Mouse (Mus musculus): Measurements from ENCODE around the gene Lrp10. TPM values are rescaled to one million over a fixed set of nuclear protein-coding genes. Genes with fewer than 3 reads are reported as not detected.
A peak's percentile ranks its signal among the peaks of the same experiment; 100 is the strongest.

Gene Lrp10
- polyA plus RNA-seq, 1 experiment from 2014 or later = 76.5 TPM

DNA sequence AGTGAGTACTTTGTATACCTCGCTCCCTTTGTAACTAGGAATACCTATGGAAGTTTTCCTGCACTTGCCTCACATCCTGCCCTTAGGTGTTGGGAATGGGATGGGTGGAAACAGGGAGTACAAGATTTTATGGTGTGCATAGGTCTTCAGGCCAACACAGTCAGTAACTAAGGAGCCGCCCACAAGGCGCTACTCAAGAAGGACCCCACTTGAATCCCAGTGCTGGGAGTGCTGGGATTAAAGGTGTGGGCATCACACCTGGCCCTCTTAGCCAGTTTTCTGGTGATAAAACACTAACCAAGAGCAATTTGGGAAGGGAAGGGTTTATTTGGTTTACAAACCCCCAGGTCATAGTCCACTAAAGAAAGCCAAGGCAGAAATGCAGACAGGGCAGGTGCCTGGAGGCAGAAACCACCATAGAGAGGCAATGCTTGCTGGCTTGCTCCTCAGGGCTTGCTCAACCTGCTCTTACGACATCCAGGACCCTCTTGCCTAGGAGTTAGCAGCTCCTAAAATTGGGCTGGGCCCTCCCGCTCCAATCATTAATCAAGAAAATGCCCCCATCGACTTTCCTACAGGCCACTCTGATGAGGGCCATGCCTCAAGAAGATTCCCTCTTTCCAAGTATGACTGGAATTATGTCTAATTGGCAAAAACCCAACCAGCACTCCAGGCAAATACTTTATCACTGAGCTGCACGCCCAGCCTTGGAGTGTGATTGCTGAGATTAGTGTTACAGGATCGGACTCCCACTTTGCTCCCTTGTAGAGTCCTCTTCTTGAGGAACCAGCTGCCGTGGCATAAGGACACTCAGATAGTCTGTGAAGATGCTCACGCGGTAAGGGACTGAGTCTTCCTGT, 9.0 kb upstream of the Lrp10 start:
- no peak for TF ChIP-seq CTCF (IDR thresholded peaks at IDR 0.05; ENCODE audit: low read depth)
- 68% methylated on average over 11 of the region's 11 CpGs for WGBS
- no peak for ATAC-seq (replicated peaks; ENCODE audit: low FRiP score, low read depth)
- Histone ChIP-seq H3K9me3 (replicated peaks; ENCODE audit: low read length) (no peaks in the 10 kb centered on the region), H3K27me3 (ENCODE audit: insufficient read depth, low read length) (no peaks in the 10 kb centered on the region), H3K9ac (ENCODE audit: low read depth, low read length) (no peak overlapping the region), H3K36me3 (ENCODE audit: insufficient read depth, low read length) (no peaks in the 10 kb centered on the region), H3K27ac (no peak overlapping the region), H3K4me3 (replicated peaks; ENCODE audit: low read depth, low read length) (no peak overlapping the region), H3K4me1 (replicated peaks; ENCODE audit: insufficient read depth, low read length) (no peaks in the 10 kb centered on the region), H3K4me2 (ENCODE audit: low read length) (no peak overlapping the region)
- DNase-seq (ENCODE audit: low spot score) = peak; percentile 54

DNA sequence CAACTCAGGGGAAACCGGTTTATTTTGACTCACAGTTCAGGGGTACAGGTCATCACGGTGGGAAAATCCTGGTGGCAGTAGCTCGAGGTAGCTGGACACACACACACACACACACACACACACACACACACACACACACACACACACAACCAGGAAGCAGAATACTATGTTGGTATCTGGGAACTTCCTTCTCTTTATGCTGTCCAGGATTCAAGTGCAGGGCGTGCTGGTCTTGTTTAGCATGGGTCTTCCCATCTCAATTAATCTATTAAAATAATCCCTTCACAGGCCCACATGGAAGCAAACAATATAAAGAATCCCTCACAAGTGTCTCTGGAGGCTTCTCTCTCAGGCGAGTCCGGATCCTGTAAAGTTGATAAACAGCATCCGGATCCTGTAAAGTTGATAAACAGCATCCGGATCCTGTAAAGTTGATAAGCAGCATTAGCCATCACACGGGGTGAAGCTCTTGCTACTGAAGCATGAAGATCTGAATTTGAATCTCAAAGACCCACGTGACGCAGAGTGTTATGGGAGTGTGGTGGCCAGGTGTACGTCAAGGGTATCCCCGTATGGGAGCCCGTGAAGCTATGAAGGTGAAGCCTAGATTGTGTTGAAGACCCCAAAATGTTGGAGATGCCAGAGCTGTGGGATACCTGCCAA, 5.9 kb upstream of the Lrp10 start:
- no peak overlapping the region for H3K4me2 ChIP-seq (ENCODE audit: low read length)
- H3K9me3 ChIP-seq (replicated peaks; ENCODE audit: low read length) = no peaks in the 10 kb centered on the region
- ATAC-seq (replicated peaks; ENCODE audit: low FRiP score, low read depth) = no peak
- no peak for TF ChIP-seq CTCF (IDR thresholded peaks at IDR 0.05; ENCODE audit: low read depth)
- no peak overlapping the region for H3K27ac ChIP-seq
- no peak for DNase-seq (ENCODE audit: low spot score)
- no peak overlapping the region for H3K4me3 ChIP-seq (replicated peaks; ENCODE audit: low read depth, low read length)
- no peaks in the 10 kb centered on the region for H3K27me3 ChIP-seq (ENCODE audit: insufficient read depth, low read length)
- 72% methylated on average over 14 of the region's 14 CpGs for WGBS
- H3K9ac ChIP-seq (ENCODE audit: low read depth, low read length) = no peak overlapping the region
- no peaks in the 10 kb centered on the region for H3K4me1 ChIP-seq (replicated peaks; ENCODE audit: insufficient read depth, low read length)
- H3K36me3 ChIP-seq (ENCODE audit: insufficient read depth, low read length) = no peaks in the 10 kb centered on the region

DNA sequence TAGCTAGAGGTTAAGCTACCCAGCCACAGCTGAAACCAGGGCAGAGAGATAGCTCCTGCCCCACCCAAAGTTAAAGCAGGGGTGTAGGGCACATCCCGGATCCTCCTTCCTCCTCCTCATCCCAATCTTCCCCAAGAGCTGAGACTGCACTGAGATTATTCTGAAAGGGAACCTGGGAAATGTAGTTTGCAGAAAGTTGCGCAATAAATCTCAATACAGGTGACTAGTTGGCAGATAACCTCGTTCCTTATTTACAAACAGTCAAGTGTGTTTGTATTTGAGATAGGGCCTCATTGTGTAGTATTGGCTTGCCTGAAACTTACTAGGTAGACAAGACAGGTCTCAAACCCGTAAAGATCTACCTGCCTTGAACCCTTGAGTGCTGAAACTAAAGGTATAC, 1.8 kb upstream of the Lrp10 start:
- Histone ChIP-seq H3K27me3 (ENCODE audit: insufficient read depth, low read length) (no peaks in the 10 kb centered on the region), H3K36me3 (ENCODE audit: insufficient read depth, low read length) (peaks cover 5% of the 10 kb centered on the region), H3K4me2 (ENCODE audit: low read length) (no peak overlapping the region), H3K9me3 (replicated peaks; ENCODE audit: low read length) (no peaks in the 10 kb centered on the region), H3K4me3 (replicated peaks; ENCODE audit: low read depth, low read length) (no peak overlapping the region), H3K4me1 (replicated peaks; ENCODE audit: insufficient read depth, low read length) (0 out of 2 replicates have a peak, but pooled peaks cover 3% of the 10 kb centered on the region), H3K9ac (ENCODE audit: low read depth, low read length) (no peak overlapping the region), H3K27ac (no peak overlapping the region)
- TF ChIP-seq CTCF (IDR thresholded peaks at IDR 0.05; ENCODE audit: low read depth) = no peak
- 78% methylated on average over 4 of the region's 4 CpGs for WGBS
- no peak for ATAC-seq (replicated peaks; ENCODE audit: low FRiP score, low read depth)
- DNase-seq (ENCODE audit: low spot score) = no peak

DNA sequence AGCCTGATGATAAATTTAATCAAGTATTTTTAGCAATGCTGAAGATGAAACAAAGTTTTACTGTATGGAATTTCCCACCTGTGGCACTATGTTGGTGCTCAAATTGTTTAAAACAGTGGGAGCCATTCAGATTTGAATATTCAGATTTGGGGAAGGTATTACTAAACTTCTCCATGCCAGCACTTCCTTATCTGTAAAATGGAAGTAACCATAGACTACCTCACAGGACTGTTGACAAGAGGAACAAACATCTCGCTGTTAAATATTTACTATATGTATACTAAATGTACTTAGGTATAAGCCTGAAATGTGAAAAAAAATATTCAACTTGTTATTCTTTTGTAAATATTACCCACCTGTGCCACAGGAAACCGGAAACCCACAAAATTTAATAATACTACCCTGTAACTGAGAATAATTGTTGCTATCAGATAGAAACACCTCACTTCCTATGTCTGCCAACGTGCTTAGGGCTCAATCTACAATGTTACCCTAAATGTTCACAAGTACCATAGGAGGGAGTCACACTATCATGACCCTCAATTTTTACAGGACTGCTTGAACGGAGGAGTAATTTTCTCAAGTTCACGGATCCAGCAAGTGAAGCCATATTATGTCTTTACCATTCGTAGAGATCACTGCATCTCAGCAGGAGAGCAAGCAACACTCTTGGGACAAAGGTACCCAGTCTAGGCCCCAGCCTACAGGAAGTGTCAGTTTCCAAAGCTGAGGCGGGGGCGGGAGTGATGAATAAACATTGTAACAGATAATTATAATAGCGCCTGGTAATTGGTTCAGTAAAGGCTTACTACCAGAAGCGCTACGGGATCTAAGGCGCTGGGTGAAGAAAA, 604 bp upstream of the Lrp10 start:
- H3K4me2 ChIP-seq (ENCODE audit: low read length) = peak overlapping the region; percentile 73
- ATAC-seq (replicated peaks; ENCODE audit: low FRiP score, low read depth) (peak; percentile 17; the same call in 1 of the 2 replicates), DNase-seq (ENCODE audit: low spot score) (no peak)
- H3K4me3 ChIP-seq (replicated peaks; ENCODE audit: low read depth, low read length) = peak overlapping the region; percentile 80
- H3K4me1 ChIP-seq (replicated peaks; ENCODE audit: insufficient read depth, low read length) = 0 out of 2 replicates have a peak, but pooled peaks cover 3% of the 10 kb centered on the region
- peak overlapping the region; percentile 93 for H3K27ac ChIP-seq
- TF ChIP-seq CTCF (IDR thresholded peaks at IDR 0.05; ENCODE audit: low read depth) = no peak
- H3K27me3 ChIP-seq (ENCODE audit: insufficient read depth, low read length) = no peaks in the 10 kb centered on the region
- peaks cover 17% of the 10 kb centered on the region for H3K36me3 ChIP-seq (ENCODE audit: insufficient read depth, low read length)
- 13% methylated on average over 12 of the region's 12 CpGs for WGBS
- H3K9me3 ChIP-seq (replicated peaks; ENCODE audit: low read length) = no peaks in the 10 kb centered on the region
- H3K9ac ChIP-seq (ENCODE audit: low read depth, low read length) = peak overlapping the region; percentile 85

DNA sequence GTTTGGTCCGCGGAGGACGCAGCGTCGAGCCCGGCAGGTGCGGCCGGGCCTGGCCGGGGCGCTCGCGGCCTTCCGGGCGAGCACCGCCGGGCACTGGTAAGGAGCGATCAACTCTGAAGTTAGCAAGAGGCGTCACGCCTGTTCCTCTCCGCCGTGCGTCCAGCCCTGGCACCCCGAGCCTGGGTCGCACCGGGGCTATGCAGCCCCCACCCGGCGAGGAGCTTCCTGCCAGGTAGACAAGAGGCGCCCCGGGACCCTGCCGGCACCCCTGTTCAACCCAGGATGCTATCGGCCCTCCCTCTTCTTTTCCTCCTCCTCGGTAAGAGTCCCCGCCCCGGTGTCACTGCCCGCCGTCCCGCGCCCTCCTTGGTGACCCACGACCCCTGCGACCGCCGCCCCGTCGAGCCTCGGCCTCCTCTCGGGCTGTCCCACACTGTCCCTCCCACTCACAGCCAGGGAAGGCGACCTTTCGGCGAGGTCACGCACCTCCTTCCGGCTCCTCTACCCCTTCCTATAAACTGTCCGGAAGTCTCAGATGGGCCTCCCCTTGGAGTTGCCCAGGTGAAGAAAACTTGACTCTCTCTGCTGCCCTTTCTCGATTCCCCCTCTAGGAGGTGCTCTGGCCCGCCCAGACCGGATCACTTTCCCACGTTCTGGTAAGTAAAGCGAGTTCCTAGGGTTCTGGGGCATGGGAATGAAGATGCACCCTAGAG, 512 bp downstream of the Lrp10 start:
- Histone ChIP-seq H3K36me3 (ENCODE audit: insufficient read depth, low read length) (peaks cover 27% of the 10 kb centered on the region), H3K4me1 (replicated peaks; ENCODE audit: insufficient read depth, low read length) (0 out of 2 replicates have a peak, but pooled peaks cover 3% of the 10 kb centered on the region), H3K4me2 (ENCODE audit: low read length) (peak overlapping the region; percentile 73), H3K9ac (ENCODE audit: low read depth, low read length) (peak overlapping the region; percentile 85), H3K27me3 (ENCODE audit: insufficient read depth, low read length) (no peaks in the 10 kb centered on the region), H3K4me3 (replicated peaks; ENCODE audit: low read depth, low read length) (peak overlapping the region; percentile 80), H3K27ac (peak overlapping the region; percentile 93), H3K9me3 (replicated peaks; ENCODE audit: low read length) (no peaks in the 10 kb centered on the region)
- DNase-seq (ENCODE audit: low spot score) = peak; percentile 91
- 1% methylated on average over 50 of the region's 57 CpGs for WGBS
- ATAC-seq (replicated peaks; ENCODE audit: low FRiP score, low read depth) = peak; percentile 88
- peak; percentile 81 for TF ChIP-seq CTCF (IDR thresholded peaks at IDR 0.05; ENCODE audit: low read depth)
